Mouse (Mus musculus) erythroblast, embryonic 14.5 days (primary cell): ENCODE measurements around the gene Mavs. TPM values are rescaled to one million over a fixed set of nuclear protein-coding genes. Genes with fewer than 3 reads are reported as not detected.
A peak's percentile ranks its signal among the peaks of the same experiment; 100 is the strongest.
"Not testable (repeated sequence)": the region's sequence is repeated elsewhere in the genome, so short reads cannot be mapped to it uniquely, and the experiment has no call there.

Source experiments
- H3K27me3 ChIP-seq: 2 replicates; pipeline ENCODE4 v1.6.1; 2012; ENCODE audit warnings: inconsistent platforms; ENCODE audit not compliant: control insufficient read depth
- H3K36me3 ChIP-seq: 2 replicates; pipeline ENCODE4 v1.6.1; 2012; ENCODE audit warnings: mild to moderate bottlenecking, inconsistent platforms; ENCODE audit not compliant: control insufficient read depth
- H3K4me1 ChIP-seq: 2 replicates; pipeline ENCODE4 v1.6.1; 2012; ENCODE audit warnings: inconsistent platforms; ENCODE audit not compliant: control insufficient read depth
- H3K4me3 ChIP-seq: replicated peaks from 2 replicates; pipeline ENCODE3; 2012; ENCODE audit warnings: moderate library complexity, mild to moderate bottlenecking, inconsistent platforms
- H3K9me3 ChIP-seq: 2 replicates; pipeline ENCODE4 v1.6.1; 2012; ENCODE audit warnings: low read length, inconsistent platforms, mixed read lengths; ENCODE audit not compliant: control insufficient read depth
- GATA1 ChIP-seq: IDR thresholded peaks from 2 replicates; pipeline ENCODE4 v1.6.1; 2012; ENCODE audit warnings: low read length, inconsistent platforms, mixed read lengths
- TAL1 ChIP-seq: IDR thresholded peaks from 3 replicates; pipeline ENCODE4 v1.6.1; 2012; ENCODE audit warnings: low read length, inconsistent platforms, mixed read lengths
- polyA plus RNA-seq: library from polyadenylated mRNA; stranded (reverse); fragments of >175 nt; gene quantifications from 2 replicates; pipeline ENCODE4 v1.2.3, GENCODE M21; 2012

Gene Mavs
- polyA plus RNA-seq, 1 experiment, result 3.2 TPM

DNA sequence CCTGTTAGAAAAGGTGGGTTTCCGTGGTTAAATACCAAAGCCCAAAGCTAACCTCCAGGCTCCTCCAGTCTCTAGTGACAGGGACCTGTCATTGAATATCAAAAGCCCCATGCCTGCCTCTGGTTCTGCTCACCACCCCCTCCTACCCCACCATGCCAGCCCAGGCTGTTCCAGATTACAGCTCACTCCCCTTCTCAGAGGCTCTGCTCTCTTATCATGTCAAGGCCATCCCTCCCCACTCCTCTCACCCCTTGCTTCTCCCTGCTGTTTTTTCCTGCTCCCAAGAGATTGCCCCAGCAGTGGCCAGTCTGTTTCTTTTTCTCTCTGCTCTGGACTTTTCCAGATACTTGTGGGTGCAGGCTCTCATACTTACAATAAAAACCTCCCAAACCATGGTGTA is 10.3 kb upstream of the Mavs start:
- TF ChIP-seq GATA1 (peak; percentile 81), TAL1 (peak; percentile 83)
- Histone ChIP-seq H3K36me3 (peaks cover 14% of the 10 kb centered on the region), H3K27me3 (no peaks in the 10 kb centered on the region), H3K9me3 (peaks cover 2% of the 10 kb centered on the region; the same call in 1 of the 2 replicates), H3K4me1 (peaks cover 87% of the 10 kb centered on the region), H3K4me3 (peak overlapping the region; percentile 10)

DNA sequence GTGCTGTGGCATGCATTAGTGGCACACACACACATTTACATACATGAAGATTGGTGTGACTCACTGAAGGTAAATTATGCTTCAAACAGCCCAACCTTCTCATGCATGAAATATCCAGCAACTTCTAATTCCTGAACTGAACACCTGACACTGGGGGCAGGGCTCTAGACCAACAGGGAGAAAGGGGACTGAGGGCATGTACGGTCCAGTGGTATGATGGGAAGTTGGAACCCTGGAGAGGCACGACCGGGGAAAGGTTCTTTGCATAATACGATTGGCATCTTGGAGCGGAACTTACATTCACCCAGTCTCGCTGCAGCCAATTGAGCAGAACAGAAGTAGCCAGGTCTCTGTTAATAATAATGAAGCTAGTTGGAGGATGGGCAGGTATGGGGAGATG is 8.7 kb upstream of the Mavs start:
- peaks cover 14% of the 10 kb centered on the region for H3K36me3 ChIP-seq
- no peak overlapping the region for H3K4me3 ChIP-seq
- TF ChIP-seq GATA1 (no peak), TAL1 (no peak)
- H3K4me1 ChIP-seq, result peaks cover 81% of the 10 kb centered on the region
- H3K9me3 ChIP-seq, result peaks cover 2% of the 10 kb centered on the region; the same call in 1 of the 2 replicates
- H3K27me3 ChIP-seq, result no peaks in the 10 kb centered on the region

DNA sequence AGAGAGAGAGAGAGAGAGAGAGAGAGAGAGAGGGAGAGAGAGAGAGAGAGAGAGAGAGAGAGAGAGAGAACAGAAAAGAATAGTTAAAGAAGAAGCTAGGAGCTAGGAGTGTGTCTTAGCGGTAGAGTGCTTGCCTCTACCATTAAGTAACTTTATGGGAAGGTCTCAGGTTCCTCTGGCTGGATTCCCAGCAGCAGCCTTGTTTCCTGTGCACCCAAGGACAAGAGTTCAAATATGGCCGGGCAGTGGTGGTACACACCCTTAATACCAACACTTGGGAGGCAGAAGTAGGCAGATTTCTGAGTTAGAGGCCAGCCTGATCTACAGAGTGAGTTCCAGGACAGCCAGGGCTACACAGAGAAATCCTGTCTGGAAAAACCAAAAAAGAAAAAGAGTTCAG is 7.2 kb upstream of the Mavs start:
- not testable (repeated sequence) for H3K27me3 ChIP-seq, H3K9me3 ChIP-seq, H3K4me3 ChIP-seq
- peaks cover 78% of the 10 kb centered on the region for H3K4me1 ChIP-seq
- H3K36me3 ChIP-seq, result peaks cover 11% of the 10 kb centered on the region

DNA sequence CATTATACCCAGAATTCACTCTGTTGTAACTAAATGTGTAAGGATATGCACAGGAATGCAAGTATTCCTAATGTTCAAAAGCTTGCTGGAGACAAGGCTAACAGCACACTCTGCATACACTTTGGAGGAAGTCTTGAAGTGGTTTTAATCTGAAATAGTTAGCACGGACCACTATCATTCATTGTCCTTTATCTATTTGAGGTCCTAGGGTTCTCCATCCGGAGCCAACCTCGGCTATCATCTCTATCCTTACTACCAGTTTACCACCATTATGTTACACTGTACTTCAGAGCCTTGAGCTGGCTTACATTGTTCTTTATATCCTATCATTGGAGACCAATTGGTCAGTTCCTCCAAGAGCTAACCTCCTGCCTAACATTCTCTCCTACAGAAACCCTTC is 6.6 kb upstream of the Mavs start:
- no peaks in the 10 kb centered on the region for H3K9me3 ChIP-seq
- peaks cover 9% of the 10 kb centered on the region; the same call in 1 of the 2 replicates for H3K36me3 ChIP-seq
- H3K4me3 ChIP-seq, result no peak overlapping the region
- H3K4me1 ChIP-seq, result peaks cover 78% of the 10 kb centered on the region
- no peaks in the 10 kb centered on the region for H3K27me3 ChIP-seq
- TF ChIP-seq TAL1 (no peak), GATA1 (no peak)

DNA sequence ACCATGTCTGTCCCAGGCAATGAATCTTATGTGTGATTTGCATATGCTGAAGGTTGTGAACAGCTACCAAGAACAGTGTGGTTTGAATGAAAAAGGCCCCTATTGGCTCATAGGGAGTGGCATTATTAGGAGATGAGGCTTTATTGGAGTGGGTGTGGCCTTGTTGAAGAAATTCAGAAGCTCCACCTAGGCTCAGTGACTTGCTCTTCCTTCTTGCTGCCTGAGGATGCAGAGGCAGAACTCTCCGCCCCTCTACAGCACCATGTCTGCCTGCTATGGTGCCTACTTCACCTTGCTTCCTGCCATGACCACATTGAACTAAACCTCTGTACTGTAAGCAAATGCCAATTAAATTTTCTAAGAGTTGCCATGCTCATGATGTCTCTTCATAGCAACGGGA is 1.3 kb upstream of the Mavs start:
- TF ChIP-seq GATA1 (no peak), TAL1 (no peak)
- Histone ChIP-seq H3K36me3 (peaks cover 31% of the 10 kb centered on the region), H3K4me1 (peaks cover 69% of the 10 kb centered on the region), H3K27me3 (no peaks in the 10 kb centered on the region), H3K4me3 (peak overlapping the region; percentile 78), H3K9me3 (no peaks in the 10 kb centered on the region)

DNA sequence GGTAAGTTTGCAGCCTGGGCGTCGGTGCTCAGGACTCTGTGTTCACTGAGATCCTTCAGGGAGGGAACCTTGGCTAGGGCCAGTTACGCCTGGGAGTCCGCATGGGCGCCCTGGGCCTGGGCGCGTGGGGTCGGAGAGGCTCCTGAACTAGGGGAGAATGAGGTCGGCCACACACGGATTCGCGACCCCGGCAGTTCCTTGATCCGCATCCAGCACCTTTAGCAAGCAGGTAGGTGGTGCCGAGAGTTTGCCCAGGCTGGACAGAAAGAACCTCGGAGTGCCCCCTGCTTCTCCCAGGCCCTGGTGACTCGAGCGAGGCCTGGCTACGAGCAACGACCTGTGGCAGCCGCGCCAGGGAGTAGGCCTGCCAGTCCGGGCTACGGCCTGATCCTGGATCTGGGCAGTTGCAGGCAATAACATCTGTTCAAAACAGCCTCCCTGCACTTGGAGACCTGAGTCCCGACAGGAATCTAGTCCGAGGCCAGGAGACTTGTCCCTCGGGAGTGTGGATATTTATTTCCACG is 326 bp downstream of the Mavs start:
- TF ChIP-seq TAL1 (no peak), GATA1 (no peak)
- Histone ChIP-seq H3K36me3 (peaks cover 48% of the 10 kb centered on the region), H3K4me1 (peaks cover 77% of the 10 kb centered on the region), H3K27me3 (no peaks in the 10 kb centered on the region), H3K9me3 (no peaks in the 10 kb centered on the region), H3K4me3 (peak overlapping the region; percentile 78)

DNA sequence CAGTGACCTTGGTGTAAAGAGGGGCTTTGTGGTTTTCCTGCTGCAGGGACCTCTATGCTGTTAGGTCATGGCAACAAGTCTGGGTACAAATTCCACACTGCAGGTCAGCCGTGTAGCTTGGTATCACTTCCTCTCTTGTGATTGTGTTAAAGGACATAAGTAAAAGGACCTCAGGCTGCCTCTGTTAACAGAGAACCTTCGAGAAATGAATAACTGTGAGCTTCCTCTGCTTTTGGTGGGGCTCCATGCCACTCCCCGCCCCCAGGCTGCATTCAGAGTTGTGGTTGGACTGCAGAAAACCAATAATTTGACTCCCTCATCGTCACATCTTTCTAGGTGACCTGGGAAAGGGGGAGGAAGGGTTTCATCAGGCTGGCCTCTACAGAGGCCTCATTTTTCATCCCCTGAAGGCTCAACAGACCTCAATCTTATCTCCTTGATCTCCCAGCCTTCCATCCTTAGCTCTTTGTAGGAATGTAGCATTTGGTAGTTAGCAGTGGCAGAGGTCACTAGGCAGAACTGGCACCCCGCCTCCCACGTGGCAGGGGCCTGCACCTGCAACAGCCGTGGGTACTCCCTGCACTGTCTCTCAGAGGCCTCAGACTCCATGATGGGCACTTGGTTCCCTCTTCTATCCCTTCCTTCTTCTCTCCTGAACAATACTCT is 1.2 kb downstream of the Mavs start:
- H3K27me3 ChIP-seq, result no peaks in the 10 kb centered on the region
- peaks cover 57% of the 10 kb centered on the region for H3K36me3 ChIP-seq
- H3K4me3 ChIP-seq, result peak overlapping the region; percentile 78
- H3K9me3 ChIP-seq, result no peaks in the 10 kb centered on the region
- peaks cover 80% of the 10 kb centered on the region for H3K4me1 ChIP-seq
- TF ChIP-seq GATA1, result peak; percentile 79
- TF ChIP-seq TAL1, result no peak

DNA sequence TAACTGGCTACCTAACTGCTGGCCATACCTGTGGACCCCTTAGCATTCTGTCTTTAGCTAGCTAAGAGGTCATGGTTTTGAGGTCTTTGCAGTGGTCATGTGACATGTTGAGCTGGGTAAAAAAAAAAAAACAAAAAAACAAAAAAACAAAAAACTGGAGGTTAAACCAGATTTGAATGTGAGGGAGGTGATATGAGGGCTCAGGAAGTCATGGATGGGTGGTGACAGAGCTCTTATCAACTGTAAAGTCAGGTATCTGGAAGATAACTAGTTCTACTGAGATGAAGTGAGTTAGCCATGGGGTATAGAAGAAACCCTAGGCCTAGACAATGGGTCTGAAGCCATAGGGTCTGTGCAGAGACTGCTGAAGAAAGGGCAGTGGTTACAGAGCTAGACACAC is 8.3 kb downstream of the Mavs start:
- peaks cover 78% of the 10 kb centered on the region for H3K4me1 ChIP-seq
- no peak overlapping the region for H3K4me3 ChIP-seq
- peaks cover 100% of the 10 kb centered on the region for H3K36me3 ChIP-seq
- no peaks in the 10 kb centered on the region for H3K9me3 ChIP-seq
- no peaks in the 10 kb centered on the region for H3K27me3 ChIP-seq
- TF ChIP-seq GATA1 (no peak), TAL1 (no peak)

DNA sequence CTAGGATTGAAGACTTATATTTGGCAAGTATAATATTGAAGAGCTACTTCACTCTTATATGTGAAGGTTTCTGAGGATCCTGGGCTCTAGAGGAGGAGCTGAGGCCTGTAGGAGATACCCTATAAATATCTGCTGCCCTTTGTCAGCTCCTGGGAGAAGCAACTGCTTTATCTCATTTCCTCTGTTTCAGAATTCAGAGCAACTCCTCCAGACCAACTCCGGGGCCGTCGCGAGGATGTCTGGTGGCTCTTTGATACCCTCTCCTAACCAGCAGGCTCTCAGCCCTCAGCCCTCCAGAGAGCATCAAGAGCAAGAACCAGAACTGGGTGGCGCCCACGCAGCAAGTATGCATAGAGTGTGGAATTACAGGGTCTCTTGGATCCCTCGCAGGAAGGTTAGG is 9.1 kb downstream of the Mavs start:
- Histone ChIP-seq H3K27me3 (no peaks in the 10 kb centered on the region), H3K36me3 (peaks cover 100% of the 10 kb centered on the region), H3K4me1 (peaks cover 80% of the 10 kb centered on the region), H3K9me3 (no peaks in the 10 kb centered on the region), H3K4me3 (no peak overlapping the region)
- TF ChIP-seq TAL1 (no peak), GATA1 (no peak)

DNA sequence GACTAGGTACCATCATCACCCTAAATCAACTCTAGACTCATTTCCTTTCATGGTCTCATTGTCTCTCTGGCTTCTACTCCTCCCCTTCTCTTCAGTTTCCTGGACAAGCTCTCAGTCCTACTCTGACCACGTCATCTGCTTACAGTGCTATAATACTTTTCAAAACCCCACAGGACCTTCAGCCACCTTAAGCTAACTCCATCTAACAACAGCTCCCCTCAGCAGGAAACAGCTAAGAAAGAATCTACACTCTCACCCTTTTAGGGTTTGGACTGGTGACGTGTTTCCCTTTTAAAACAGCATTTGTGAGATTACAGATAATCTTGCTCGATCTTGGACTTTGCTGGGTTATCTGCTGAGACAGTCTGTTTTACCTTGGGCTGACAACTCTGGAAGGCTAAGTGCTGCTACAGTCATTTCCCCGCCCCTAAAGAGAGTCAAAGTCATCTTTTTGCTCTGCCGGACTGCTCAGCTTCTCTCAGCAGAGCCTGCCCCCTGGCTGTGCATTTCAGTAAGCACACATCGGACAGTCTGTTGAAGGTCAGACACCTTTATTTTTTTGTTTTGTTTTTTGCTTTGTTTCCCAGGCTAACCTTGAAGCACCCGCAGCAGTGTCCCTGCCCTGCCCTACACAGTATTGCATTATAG is 19.9 kb downstream of the Mavs start:
- Histone ChIP-seq H3K9me3 (no peaks in the 10 kb centered on the region), H3K4me1 (peaks cover 61% of the 10 kb centered on the region), H3K4me3 (peak overlapping the region; percentile 8), H3K36me3 (peaks cover 28% of the 10 kb centered on the region), H3K27me3 (no peaks in the 10 kb centered on the region)
- TF ChIP-seq TAL1 (0 out of 3 replicates have a peak, but pooled peaks have one; percentile 19), GATA1 (peak; percentile 49; the same call in 1 of the 2 replicates)
